Mouse (Mus musculus) forebrain, postnatal 0 days (tissue): ENCODE measurements around the gene St3gal5. TPM values are rescaled to one million over a fixed set of nuclear protein-coding genes. Genes with fewer than 3 reads are reported as not detected.

ENCODE experiments used
- ATAC-seq: fragments of 200-750 bp; cut with Nextera tagmentation; 2 replicates; pipeline ENCODE4 v1.8.0; 2017; ENCODE audit warnings: mild to moderate bottlenecking, moderate library complexity
- DNase-seq: peaks from one replicate; pipeline ENCODE4 v3.0.0-alpha.2; 2015
- H3K27ac ChIP-seq: fragments of 300-500 bp; sonication (generic); 2 replicates; pipeline ENCODE4 v1.5.1; 2014; ENCODE audit warnings: low read depth, mild to moderate bottlenecking, antibody characterized with exemption, low read length, moderate library complexity, mixed read lengths
- H3K27me3 ChIP-seq: fragments of 300-500 bp; sonication (generic); 2 replicates; pipeline ENCODE4 v1.6.1; 2014; ENCODE audit warnings: mild to moderate bottlenecking, low read length, mixed read lengths; ENCODE audit not compliant: insufficient read depth
- H3K36me3 ChIP-seq: fragments of 300-500 bp; sonication (generic); 2 replicates; pipeline ENCODE4 v1.6.1; 2014; ENCODE audit warnings: mild to moderate bottlenecking, moderate library complexity; ENCODE audit not compliant: insufficient read depth
- H3K4me1 ChIP-seq: fragments of 300-500 bp; sonication (generic); 2 replicates; pipeline ENCODE4 v1.6.1; 2014; ENCODE audit warnings: antibody characterized with exemption; ENCODE audit not compliant: insufficient read depth
- H3K4me2 ChIP-seq: fragments of 300-500 bp; sonication (generic); 2 replicates; pipeline ENCODE4 v1.6.1; 2014; ENCODE audit warnings: low read depth, mild to moderate bottlenecking, moderate library complexity
- H3K4me3 ChIP-seq: fragments of 300-500 bp; sonication (generic); 2 replicates; pipeline ENCODE4 v1.5.1; 2014; ENCODE audit warnings: low read depth, low read length, mixed read lengths
- H3K9ac ChIP-seq: fragments of 300-500 bp; sonication (generic); 2 replicates; pipeline ENCODE4 v1.6.1; 2014; ENCODE audit warnings: mild to moderate bottlenecking
- H3K9me3 ChIP-seq: fragments of 300-500 bp; sonication (generic); 2 replicates; pipeline ENCODE4 v1.6.1; 2016; ENCODE audit warnings: low read length
- CTCF ChIP-seq: sonication (generic); IDR thresholded peaks from 2 replicates; pipeline ENCODE4 v1.5.1; 2016; ENCODE audit warnings: antibody characterized with exemption, control low read depth, low read depth
- WGBS: fragments of 180-500 bp; shearing (Covaris S2); extraction: QIAGEN DNeasy Blood & Tissue Kit; methylation state at CpG from one replicate; pipeline ENCODE4 v1.1.7; 2014; 5-methylcytosine and 5-hydroxymethylcytosine counted together
- polyA plus RNA-seq: library from polyadenylated mRNA; unstranded; fragments of >200 nt; fragmentation: Nextera tagmentation; extraction: Ambion mirVana; gene quantifications from 2 replicates; pipeline ENCODE4 v1.2.1, GENCODE M21; 2015
- total RNA-seq: library from RNA; depleted of rRNA; stranded (reverse); fragments of >200 nt; gene quantifications from 2 replicates; pipeline ENCODE4 v1.2.3, GENCODE M21; 2014

St3gal5 gene
- total and polyA plus RNA-seq, 2 experiments from 2014 or later: 17.5 to 53.4 TPM

DNA sequence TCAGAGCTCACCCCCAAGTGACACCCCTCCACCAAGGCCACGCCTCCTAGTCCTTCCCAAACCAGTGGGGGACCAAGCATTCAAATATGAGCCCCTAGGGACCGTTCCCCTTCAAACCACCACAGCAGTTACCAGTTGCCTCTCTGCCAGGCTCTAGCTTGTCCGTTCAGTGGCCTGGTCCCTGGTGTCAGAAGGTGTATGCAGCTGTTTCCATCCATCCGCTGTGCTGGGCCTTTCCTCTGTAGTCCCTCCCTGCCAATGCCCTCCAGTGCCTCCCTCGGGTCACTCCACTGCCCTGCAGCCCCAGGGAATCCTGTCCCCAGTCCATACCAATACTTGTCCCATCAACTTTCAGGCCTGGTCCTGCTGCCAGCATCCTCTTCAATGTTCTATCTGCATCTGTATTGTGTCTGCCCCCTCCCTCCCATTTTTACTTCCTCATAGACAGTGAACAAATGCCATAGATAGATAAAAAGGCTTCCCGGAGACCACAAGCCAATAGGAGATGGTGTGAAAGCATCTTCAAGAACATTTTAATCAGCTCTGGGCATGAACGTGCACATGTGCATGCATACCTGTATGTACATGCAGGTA lies 57.6 kb downstream of the St3gal5 start:
- WGBS: 89% methylated on average over 7 of the region's 7 CpGs

GRCm38 (mm10) chr6:72155649-72156048 lies 58.3 kb downstream of the St3gal5 start:
- Histone ChIP-seq H3K36me3 (peaks cover 20% of the 10 kb centered on the region), H3K27me3 (no peaks in the 10 kb centered on the region), H3K4me3 (no peak overlapping the region), H3K9ac (no peak overlapping the region), H3K4me2 (no peak overlapping the region), H3K27ac (no peak overlapping the region), H3K4me1 (no peaks in the 10 kb centered on the region), H3K9me3 (no peaks in the 10 kb centered on the region)
- ATAC-seq: no peak
- whole genome bisulfite sequencing: 91% methylated on average over 8 of the region's 8 CpGs
- DNase-seq: no peak
- TF ChIP-seq CTCF: no peak

More for the DNA sequence above, 57.6 kb downstream of the St3gal5 start:
- H3K27ac ChIP-seq: no peak overlapping the region
- H3K36me3 ChIP-seq: peaks cover 22% of the 10 kb centered on the region
- ATAC-seq: no peak
- no peak for TF ChIP-seq CTCF
- H3K9me3 ChIP-seq: no peaks in the 10 kb centered on the region
- H3K4me3 ChIP-seq: no peak overlapping the region
- H3K4me2 ChIP-seq: no peak overlapping the region
- H3K4me1 ChIP-seq: no peaks in the 10 kb centered on the region
- DNase-seq: no peak
- H3K27me3 ChIP-seq: no peaks in the 10 kb centered on the region
- H3K9ac ChIP-seq: no peak overlapping the region

DNA sequence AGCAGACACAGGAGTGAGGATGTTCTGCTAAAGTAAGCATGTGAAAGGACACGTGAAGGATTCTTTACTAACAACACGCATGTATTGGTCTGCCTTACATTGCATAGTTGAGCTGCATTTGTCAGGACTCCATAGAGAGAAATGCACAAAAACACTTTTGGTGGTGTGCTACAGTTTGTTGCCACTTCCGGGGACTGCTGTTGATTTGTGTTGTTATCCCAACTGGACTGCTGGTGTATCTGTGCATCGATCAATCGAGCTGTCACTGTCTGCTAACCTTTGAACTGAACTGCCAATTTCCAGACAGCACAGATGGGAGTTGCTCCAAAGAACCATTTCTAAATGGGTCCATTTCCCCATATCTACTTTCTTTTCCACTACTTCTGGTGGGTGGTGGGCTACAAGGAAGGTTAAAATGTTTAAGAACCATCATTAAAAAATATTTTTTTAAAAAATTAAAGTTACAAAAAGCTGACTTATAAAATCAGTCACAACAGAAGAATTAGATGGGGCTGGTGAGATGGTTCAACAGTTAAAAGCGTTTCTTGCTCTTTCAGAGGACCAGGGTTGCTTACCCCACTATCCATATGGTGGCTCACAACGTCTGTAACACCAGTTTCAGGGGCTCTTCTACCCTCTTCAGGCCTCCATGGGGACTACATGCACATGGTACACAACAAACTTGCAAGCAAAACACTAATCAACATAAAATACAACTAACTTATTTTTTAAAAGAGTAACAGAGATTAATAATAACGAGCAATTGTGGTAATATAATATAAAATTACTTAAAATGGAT lies 61.8 kb downstream of the St3gal5 start:
- ATAC-seq: no peak; the same call in 1 of the 2 replicates

GRCm38 (mm10) chr6:72159861-72160395 lies 62.5 kb downstream of the St3gal5 start:
- Histone ChIP-seq H3K9me3 (no peaks in the 10 kb centered on the region), H3K27me3 (no peaks in the 10 kb centered on the region), H3K4me2 (no peak overlapping the region), H3K27ac (no peak overlapping the region), H3K4me1 (no peaks in the 10 kb centered on the region), H3K9ac (no peak overlapping the region), H3K36me3 (peaks cover 5% of the 10 kb centered on the region; the same call in 1 of the 2 replicates), H3K4me3 (no peak overlapping the region)
- WGBS: 86% methylated on average over 10 of the region's 10 CpGs
- TF ChIP-seq CTCF: no peak
- DNase-seq (no peak), ATAC-seq (no peak)

More for the DNA sequence above, 61.8 kb downstream of the St3gal5 start:
- Histone ChIP-seq H3K4me2 (no peak overlapping the region), H3K4me1 (no peaks in the 10 kb centered on the region), H3K36me3 (peaks cover 11% of the 10 kb centered on the region; the same call in 1 of the 2 replicates), H3K9me3 (no peaks in the 10 kb centered on the region), H3K9ac (no peak overlapping the region), H3K4me3 (no peak overlapping the region), H3K27me3 (no peaks in the 10 kb centered on the region), H3K27ac (no peak overlapping the region)
- TF ChIP-seq CTCF: no peak
- WGBS: 82% methylated on average over 8 of the region's 8 CpGs
- DNase-seq: no peak

- Histone ChIP-seq H3K27ac (no peak overlapping the region), H3K9ac (no peak overlapping the region), H3K9me3 (no peaks in the 10 kb centered on the region), H3K4me2 (no peak overlapping the region), H3K36me3 (no peaks in the 10 kb centered on the region), H3K4me3 (no peak overlapping the region), H3K4me1 (no peaks in the 10 kb centered on the region), H3K27me3 (no peaks in the 10 kb centered on the region)
- WGBS: 86% methylated on average over 3 of the region's 3 CpGs
- ATAC-seq: no peak
- no peak for TF ChIP-seq CTCF
- DNase-seq: no peak
These were observed 63.6 kb downstream of the St3gal5 start for GRCm38 (mm10) chr6:72160991-72161390.

DNA sequence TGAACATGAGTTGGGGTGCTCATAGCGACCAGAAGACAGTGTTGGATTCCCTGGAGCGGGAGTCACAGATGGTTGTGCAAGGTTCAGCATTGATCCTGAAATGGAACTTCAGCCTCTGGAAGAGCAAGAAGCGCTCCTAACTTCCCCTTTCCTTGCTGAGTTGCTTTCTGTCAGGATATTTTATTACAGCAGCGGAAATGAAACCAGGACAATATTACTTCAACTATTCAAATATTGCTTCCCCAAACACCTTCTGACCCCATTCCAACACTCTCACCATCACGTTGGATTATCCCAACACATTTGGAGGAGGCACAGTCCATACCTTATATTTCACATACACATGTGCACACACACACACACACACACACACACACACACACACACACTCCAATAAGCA lies 64.4 kb downstream of the St3gal5 start:
- Histone ChIP-seq H3K27me3 (no peaks in the 10 kb centered on the region), H3K36me3 (no peaks in the 10 kb centered on the region), H3K9ac (no peak overlapping the region), H3K9me3 (no peaks in the 10 kb centered on the region), H3K27ac (no peak overlapping the region), H3K4me3 (no peak overlapping the region), H3K4me1 (no peaks in the 10 kb centered on the region), H3K4me2 (no peak overlapping the region)
- 86% methylated on average over 5 of the region's 5 CpGs for WGBS
- no peak for TF ChIP-seq CTCF
- DNase-seq: no peak
- ATAC-seq: no peak
